Mouse (Mus musculus) T-helper 2 cell (primary cell): ENCODE data around the gene Igsf9.

Source experiments
- in situ Hi-C: fragments of 300-600 bp; cut with MboI, MseI; formaldehyde crosslinking; loops from one replicate; pipeline ENCODE4 v1.15.1; 2025; ENCODE audit warnings: high pct_unique_total_duplicates

Gene Igsf9

GRCm38 (mm10) chr1:172468301-172468877 is 13.2 kb upstream of the Igsf9 start:
- in situ Hi-C loops = no loop called here

- in situ Hi-C loops = no loop called here
Measured at GRCm38 (mm10) chr1:172469373-172469772, 12.2 kb upstream of the Igsf9 start.

GRCm38 (mm10) chr1:172469810-172470448 is 11.7 kb upstream of the Igsf9 start:
- in situ Hi-C loops = loop anchor here (10.0 kb wide), 1 partner anchor 555 kb away; no protein-coding TSS in a partner anchor

- in situ Hi-C loops = loop anchor here (10.0 kb wide), 1 partner anchor 552 kb away; no protein-coding TSS in a partner anchor
Measured at GRCm38 (mm10) chr1:172472909-172473308, 8.7 kb upstream of the Igsf9 start.

GRCm38 (mm10) chr1:172474196-172474595 is 7.4 kb upstream of the Igsf9 start:
- in situ Hi-C loops = loop anchor here (10.0 kb wide), 1 partner anchor 551 kb away; no protein-coding TSS in a partner anchor

- in situ Hi-C loops = loop anchor here (10.0 kb wide), 1 partner anchor 550 kb away; no protein-coding TSS in a partner anchor
Measured at GRCm38 (mm10) chr1:172475054-172475741, 6.4 kb upstream of the Igsf9 start, which contains the start of gene Slamf9. TSS of gene Slamf9 (plus strand) at chr1:172475358.

- in situ Hi-C loops = loop anchor here (10.0 kb wide), 1 partner anchor 547 kb away; no protein-coding TSS in a partner anchor
Measured at GRCm38 (mm10) chr1:172478020-172478419, 3.6 kb upstream of the Igsf9 start.

GRCm38 (mm10) chr1:172480376-172480775 is 1.2 kb upstream of the Igsf9 start:
- in situ Hi-C loops = loop anchor here (5.0 kb wide), 1 partner anchor 68 kb away; no protein-coding TSS in a partner anchor

- in situ Hi-C loops = loop anchor here (5.0 kb wide), 1 partner anchor 69 kb away; no protein-coding TSS in a partner anchor
Measured at GRCm38 (mm10) chr1:172481111-172481510, 477 bp upstream of the Igsf9 start.

- in situ Hi-C loops = loop anchor here (5.0 kb wide), 1 partner anchor 70 kb away; no protein-coding TSS in a partner anchor
Measured at GRCm38 (mm10) chr1:172482518-172483360, 1.2 kb downstream of the Igsf9 start.

GRCm38 (mm10) chr1:172483361-172483660 is 1.7 kb downstream of the Igsf9 start:
- in situ Hi-C loops = loop anchor here (5.0 kb wide), 1 partner anchor 71 kb away; no protein-coding TSS in a partner anchor

- in situ Hi-C loops = loop anchor here (5.0 kb wide), 1 partner anchor 72 kb away; no protein-coding TSS in a partner anchor
Measured at GRCm38 (mm10) chr1:172484236-172484635, 2.6 kb downstream of the Igsf9 start.

GRCm38 (mm10) chr1:172484671-172485070 is 3.1 kb downstream of the Igsf9 start:
- in situ Hi-C loops = loop anchor here (5.0 kb wide), 1 partner anchor 72 kb away; no protein-coding TSS in a partner anchor

GRCm38 (mm10) chr1:172485821-172486220 is 4.2 kb downstream of the Igsf9 start:
- in situ Hi-C loops = no loop called here

- in situ Hi-C loops = no loop called here
Measured at GRCm38 (mm10) chr1:172486236-172486635, 4.6 kb downstream of the Igsf9 start.

GRCm38 (mm10) chr1:172486651-172487050 is 5.1 kb downstream of the Igsf9 start:
- in situ Hi-C loops = no loop called here

- in situ Hi-C loops = no loop called here
Measured at GRCm38 (mm10) chr1:172487859-172488258, 6.3 kb downstream of the Igsf9 start.

GRCm38 (mm10) chr1:172488831-172489230 is 7.2 kb downstream of the Igsf9 start:
- in situ Hi-C loops = no loop called here

GRCm38 (mm10) chr1:172489585-172490250 is 8.1 kb downstream of the Igsf9 start:
- in situ Hi-C loops = no loop called here

GRCm38 (mm10) chr1:172490261-172490661 is 8.7 kb downstream of the Igsf9 start:
- in situ Hi-C loops = no loop called here

- in situ Hi-C loops = no loop called here
Measured at GRCm38 (mm10) chr1:172492047-172492446, 10.5 kb downstream of the Igsf9 start.
